Mouse (Mus musculus): ENCODE measurements around the gene Plcz1.

GRCm38 (mm10) chr6:139971608-139972298 lies 69.5 kb downstream of the Plcz1 start:
- TF ChIP-seq POLR2A (IDR thresholded peaks at IDR 0.05; ENCODE audit: borderline replicate concordance, low read depth, low read length) (no peak), CTCF (IDR thresholded peaks at IDR 0.05; ENCODE audit: low read depth, low read length) (no peak)
